Mouse (Mus musculus) intestine, embryonic 16.5 days (tissue): ENCODE measurements at regions not wholly inside any gene's neighbourhood (a gene's known extent, or its start where the extent isn't known, plus 50 kb on each side); places are given as distances from the start of the nearest gene placed in this dataset.

Experiments used
- ATAC-seq: fragments of 200-750 bp; cut with Nextera tagmentation; 2 replicates; pipeline ENCODE4 v1.8.0; 2017; ENCODE audit warnings: moderate TSS enrichment, moderate library complexity
- H3K27ac ChIP-seq: fragments of 300-500 bp; sonication (generic); 2 replicates; pipeline ENCODE4 v1.5.1; 2014; ENCODE audit warnings: mild to moderate bottlenecking, low read length
- H3K27me3 ChIP-seq: fragments of 300-500 bp; sonication (generic); replicated peaks from 2 replicates; pipeline ENCODE4 v1.6.1; 2014; ENCODE audit warnings: low read length, control low read depth, mixed read lengths; ENCODE audit not compliant: control insufficient read depth, insufficient read depth
- H3K36me3 ChIP-seq: fragments of 300-500 bp; sonication (generic); 2 replicates; pipeline ENCODE4 v1.6.1; 2014; ENCODE audit warnings: low read length, control low read depth; ENCODE audit not compliant: control insufficient read depth, insufficient read depth
- H3K4me1 ChIP-seq: fragments of 300-500 bp; sonication (generic); 2 replicates; pipeline ENCODE4 v1.6.1; 2014; ENCODE audit warnings: low read length, control low read depth, mixed read lengths; ENCODE audit not compliant: control insufficient read depth, insufficient read depth
- H3K4me2 ChIP-seq: fragments of 300-500 bp; sonication (generic); 2 replicates; pipeline ENCODE4 v1.6.1; 2014; ENCODE audit warnings: low read depth, low read length, control low read depth
- H3K4me3 ChIP-seq: fragments of 300-500 bp; sonication (generic); 2 replicates; pipeline ENCODE4 v1.5.1; 2014; ENCODE audit warnings: mild to moderate bottlenecking, low read length
- H3K9ac ChIP-seq: fragments of 300-500 bp; sonication (generic); 2 replicates; pipeline ENCODE4 v1.6.1; 2014; ENCODE audit warnings: low read depth, low read length
- H3K9me3 ChIP-seq: fragments of 300-500 bp; sonication (generic); 2 replicates; pipeline ENCODE4 v1.6.1; 2016; ENCODE audit warnings: low read length, control low read depth; ENCODE audit not compliant: control insufficient read depth
- WGBS: fragments of 180-500 bp; shearing (Covaris S2); extraction: QIAGEN DNeasy Blood & Tissue Kit; methylation state at CpG from one replicate; pipeline ENCODE4 v1.1.7; 2014; 5-methylcytosine and 5-hydroxymethylcytosine counted together

- Histone ChIP-seq H3K9me3 (no peaks in the 10 kb centered on the region), H3K27me3 (no peaks in the 10 kb centered on the region), H3K27ac (no peak overlapping the region), H3K4me1 (peaks cover 11% of the 10 kb centered on the region), H3K4me2 (no peak overlapping the region), H3K36me3 (no peaks in the 10 kb centered on the region), H3K4me3 (no peak overlapping the region), H3K9ac (no peak overlapping the region)
- ATAC-seq, result peak; percentile 36; the same call in 1 of the 2 replicates
- 31% methylated on average over 5 of the region's 5 CpGs for WGBS
Observed at GRCm38 (mm10) chr13:112189605-112190004, 98.6 kb upstream of the Ankrd55 start.

DNA sequence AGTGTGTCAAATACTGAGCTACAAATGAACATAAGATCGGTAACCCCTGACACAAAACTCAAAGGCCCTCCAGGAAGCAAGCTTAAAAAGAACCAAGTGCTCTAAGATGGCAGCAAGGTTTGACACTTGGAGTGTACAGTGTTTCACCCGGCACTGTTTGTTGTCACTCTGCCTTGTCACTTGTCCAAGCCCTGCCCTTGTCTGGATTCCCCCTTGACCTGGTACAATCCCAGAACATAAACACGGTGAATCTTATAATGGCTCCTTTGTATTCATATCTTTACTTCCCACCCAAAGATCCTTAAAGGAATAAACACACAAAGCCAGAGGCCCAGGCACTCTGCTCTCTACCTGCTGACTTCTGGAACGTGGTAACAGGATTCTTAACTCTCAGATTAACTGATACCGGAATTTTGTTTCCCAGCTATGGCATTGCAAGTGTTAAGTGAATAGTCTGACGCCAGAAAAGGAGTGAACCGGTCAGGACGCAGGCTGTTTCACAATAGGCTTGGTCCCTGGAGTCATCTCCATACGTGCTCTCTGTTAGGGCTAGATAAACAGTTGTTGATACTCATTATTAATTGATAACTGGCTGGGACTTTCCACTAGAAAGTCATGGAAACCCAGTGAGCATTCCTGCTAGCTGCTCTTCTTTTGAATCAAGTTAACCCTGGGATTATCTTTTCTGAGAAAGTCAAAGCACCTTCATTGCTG lies 95.9 kb upstream of the Ankrd55 start:
- 0 out of 2 replicates have a peak, but pooled peaks have one; percentile 16 for ATAC-seq
- 31% methylated on average over 9 of the region's 9 CpGs for WGBS

DNA sequence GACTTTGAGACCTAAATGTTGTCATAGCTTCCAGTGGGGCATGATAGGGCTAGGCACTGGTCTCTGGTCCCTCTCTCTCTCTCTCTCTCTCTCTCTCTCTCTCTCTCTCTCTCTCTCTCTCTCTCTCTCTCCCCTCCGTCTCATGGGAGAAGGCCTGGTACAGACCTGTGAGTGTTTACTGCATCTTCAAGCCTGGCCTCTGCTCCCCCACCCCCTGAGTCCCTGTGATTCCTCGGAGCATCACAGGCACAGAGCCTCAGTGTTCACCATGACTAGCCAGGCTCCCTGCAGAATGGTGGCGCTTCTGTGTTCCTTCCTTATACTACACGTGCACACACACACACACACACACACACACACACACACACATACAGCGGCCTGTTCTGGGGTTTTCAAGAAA lies 94.6 kb upstream of the Ankrd55 start:
- Histone ChIP-seq H3K9ac (no peak overlapping the region), H3K4me1 (peaks cover 13% of the 10 kb centered on the region; the same call in 1 of the 2 replicates), H3K27ac (no peak overlapping the region), H3K9me3 (no peaks in the 10 kb centered on the region), H3K4me2 (no peak overlapping the region), H3K36me3 (no peaks in the 10 kb centered on the region), H3K27me3 (no peaks in the 10 kb centered on the region), H3K4me3 (no peak overlapping the region)
- 69% methylated on average over 5 of the region's 5 CpGs for WGBS
- ATAC-seq, result no peak

More for the DNA sequence above, 95.9 kb upstream of the Ankrd55 start:
- Histone ChIP-seq H3K4me3 (no peak overlapping the region), H3K9me3 (no peaks in the 10 kb centered on the region), H3K27ac (no peak overlapping the region), H3K9ac (no peak overlapping the region), H3K4me2 (no peak overlapping the region), H3K27me3 (no peaks in the 10 kb centered on the region), H3K4me1 (peaks cover 15% of the 10 kb centered on the region), H3K36me3 (no peaks in the 10 kb centered on the region)

GRCm38 (mm10) chr13:112194991-112195390 lies 93.3 kb upstream of the Ankrd55 start:
- H3K27me3 ChIP-seq, result no peaks in the 10 kb centered on the region
- no peak overlapping the region for H3K9ac ChIP-seq
- H3K36me3 ChIP-seq, result no peaks in the 10 kb centered on the region
- H3K4me3 ChIP-seq, result no peak overlapping the region
- WGBS, result 84% methylated on average over 5 of the region's 5 CpGs
- no peak for ATAC-seq
- no peaks in the 10 kb centered on the region for H3K9me3 ChIP-seq
- H3K27ac ChIP-seq, result no peak overlapping the region
- peaks cover 6% of the 10 kb centered on the region; the same call in 1 of the 2 replicates for H3K4me1 ChIP-seq
- no peak overlapping the region for H3K4me2 ChIP-seq

GRCm38 (mm10) chr13:112196789-112197188 lies 91.5 kb upstream of the Ankrd55 start:
- Histone ChIP-seq H3K9ac (0 out of 2 replicates have a peak overlapping the region, but pooled peaks have one; percentile 8), H3K9me3 (no peaks in the 10 kb centered on the region), H3K4me3 (0 out of 2 replicates have a peak overlapping the region, but pooled peaks have one; percentile 6), H3K4me1 (peaks cover 4% of the 10 kb centered on the region; the same call in 1 of the 2 replicates), H3K27me3 (no peaks in the 10 kb centered on the region), H3K36me3 (no peaks in the 10 kb centered on the region), H3K4me2 (peak overlapping the region; percentile 52), H3K27ac (0 out of 2 replicates have a peak overlapping the region, but pooled peaks have one; percentile 11)
- ATAC-seq, result no peak
- 6% methylated on average over 13 of the region's 13 CpGs for WGBS

DNA sequence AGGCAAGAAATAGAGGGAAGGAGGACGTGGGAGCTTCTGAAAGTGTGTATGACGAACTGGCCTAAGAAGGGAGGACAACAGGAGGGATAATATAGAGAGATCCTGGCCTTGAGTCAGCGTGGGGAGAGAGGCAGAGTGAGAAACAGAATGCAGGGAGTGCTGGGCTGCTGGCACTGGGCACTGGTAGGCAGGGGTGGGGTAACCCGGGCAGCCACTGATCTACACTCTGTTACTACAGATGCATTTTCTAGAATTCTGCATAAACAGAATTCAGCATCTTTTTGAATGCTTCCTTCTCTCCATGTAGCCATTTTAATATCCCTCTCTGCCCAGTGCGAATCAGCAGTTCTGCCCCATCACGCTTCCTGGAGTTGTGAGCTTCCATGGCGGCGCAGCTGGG lies 84.5 kb upstream of the Ankrd55 start:
- no peak for ATAC-seq

DNA sequence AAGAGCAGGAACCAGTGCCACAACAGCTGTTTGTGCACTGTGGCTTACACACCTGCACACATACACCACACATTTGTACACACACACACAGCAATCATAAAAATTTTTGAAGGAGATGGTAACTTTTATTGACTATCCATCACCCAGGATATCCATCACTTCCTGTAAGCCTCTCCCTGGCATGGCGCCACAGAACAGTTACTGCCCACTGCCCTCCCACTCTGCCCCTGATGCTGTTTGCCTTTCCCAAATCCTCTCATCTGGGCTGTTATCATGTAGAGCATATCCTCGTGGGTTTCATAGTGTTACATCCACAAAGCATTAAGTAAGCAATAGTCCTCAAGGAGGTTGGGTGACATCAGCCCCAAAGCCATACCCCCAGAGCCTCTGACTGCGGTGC lies 84.0 kb upstream of the Ankrd55 start:
- no peak overlapping the region for H3K4me3 ChIP-seq
- 64% methylated on average over 3 of the region's 3 CpGs for WGBS
- no peak for ATAC-seq

More for the DNA sequence above, 84.5 kb upstream of the Ankrd55 start:
- H3K36me3 ChIP-seq, result no peaks in the 10 kb centered on the region
- no peak overlapping the region for H3K4me2 ChIP-seq
- no peak overlapping the region for H3K4me3 ChIP-seq
- no peaks in the 10 kb centered on the region for H3K4me1 ChIP-seq
- no peaks in the 10 kb centered on the region for H3K9me3 ChIP-seq
- 82% methylated on average over 8 of the region's 8 CpGs for WGBS
- H3K27me3 ChIP-seq, result no peaks in the 10 kb centered on the region
- H3K9ac ChIP-seq, result no peak overlapping the region
- H3K27ac ChIP-seq, result no peak overlapping the region

DNA sequence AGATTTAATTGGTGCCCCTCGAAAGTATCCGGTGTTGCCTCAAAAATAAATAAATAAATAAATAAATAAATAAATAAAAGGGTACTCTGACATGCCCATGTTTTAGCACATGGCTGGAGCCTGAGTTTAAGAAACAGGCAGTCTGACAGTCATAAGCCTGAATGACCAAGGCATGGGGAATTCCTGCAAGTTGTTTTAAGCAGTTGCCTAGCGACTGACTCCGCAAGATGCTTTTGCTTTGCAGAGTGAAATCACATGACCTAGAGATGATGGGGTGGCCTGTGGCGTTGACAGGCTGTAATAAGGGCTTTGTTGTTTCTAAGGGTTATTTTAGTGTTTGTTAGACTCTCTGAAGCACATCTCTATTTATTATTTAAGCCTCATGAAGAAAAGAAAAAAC lies 83.4 kb upstream of the Ankrd55 start:
- WGBS, result 78% methylated on average over 5 of the region's 5 CpGs
- Histone ChIP-seq H3K4me2 (no peak overlapping the region), H3K27me3 (no peaks in the 10 kb centered on the region), H3K36me3 (no peaks in the 10 kb centered on the region), H3K4me1 (no peaks in the 10 kb centered on the region), H3K9me3 (no peaks in the 10 kb centered on the region), H3K4me3 (no peak overlapping the region), H3K27ac (no peak overlapping the region), H3K9ac (no peak overlapping the region)
- no peak for ATAC-seq

More for the DNA sequence above, 84.0 kb upstream of the Ankrd55 start:
- no peak overlapping the region for H3K27ac ChIP-seq
- H3K27me3 ChIP-seq, result no peaks in the 10 kb centered on the region
- H3K36me3 ChIP-seq, result no peaks in the 10 kb centered on the region
- no peak overlapping the region for H3K4me2 ChIP-seq
- no peaks in the 10 kb centered on the region for H3K4me1 ChIP-seq
- H3K9ac ChIP-seq, result no peak overlapping the region
- no peaks in the 10 kb centered on the region for H3K9me3 ChIP-seq

GRCm38 (mm10) chr13:112207617-112208235 lies 80.5 kb upstream of the Ankrd55 start:
- no peaks in the 10 kb centered on the region for H3K4me1 ChIP-seq
- no peaks in the 10 kb centered on the region for H3K27me3 ChIP-seq
- ATAC-seq, result no peak
- no peaks in the 10 kb centered on the region for H3K36me3 ChIP-seq
- H3K4me3 ChIP-seq, result no peak overlapping the region
- H3K4me2 ChIP-seq, result no peak overlapping the region
- no peak overlapping the region for H3K27ac ChIP-seq
- no peak overlapping the region for H3K9ac ChIP-seq
- H3K9me3 ChIP-seq, result no peaks in the 10 kb centered on the region
- 83% methylated on average over 12 of the region's 12 CpGs for WGBS
